Mouse (Mus musculus) 416B (cell line): ENCODE measurements at regions not wholly inside any gene's neighbourhood (a gene's known extent, or its start where the extent isn't known, plus 50 kb on each side); places are given as distances from the start of the nearest gene placed in this dataset.

Source experiments
- DNase-seq: peaks from one replicate; pipeline ENCODE4 v3.0.0; 2011; ENCODE audit warnings: low read depth

DNA sequence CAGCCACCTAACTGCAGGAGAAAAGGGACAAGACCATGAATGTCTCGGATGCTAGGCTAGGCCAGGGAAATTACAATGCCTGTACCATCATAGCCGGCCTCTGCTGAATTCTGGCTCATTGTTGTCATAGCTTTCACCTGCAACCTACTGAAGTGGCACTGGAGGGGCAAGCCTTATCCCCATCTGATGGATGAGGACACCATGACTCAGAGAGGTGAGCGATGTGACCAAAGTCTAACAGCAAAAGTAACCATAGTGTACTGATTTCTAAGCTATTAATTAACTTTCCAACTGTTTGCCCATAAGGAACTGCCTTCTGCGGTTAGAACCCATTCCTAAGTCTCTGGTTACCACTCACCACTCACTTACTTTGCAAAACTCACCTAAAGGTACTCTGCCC, 536.6 kb upstream of the Klf4 start:
- no peak for DNase-seq

GRCm38 (mm10) chr4:56064657-56065056, 532.4 kb upstream of the Klf4 start:
- DNase-seq, result no peak

- DNase-seq, result no peak
Observed at GRCm38 (mm10) chr4:56051792-56052380, 519.6 kb upstream of the Klf4 start.

- DNase-seq, result no peak
Observed at GRCm38 (mm10) chr4:56039327-56039726, 507.1 kb upstream of the Klf4 start.

GRCm38 (mm10) chr4:56036334-56036733, 504.1 kb upstream of the Klf4 start:
- no peak for DNase-seq

GRCm38 (mm10) chr4:56035543-56035942, 503.3 kb upstream of the Klf4 start:
- DNase-seq, result no peak

GRCm38 (mm10) chr4:56028441-56028840, 496.2 kb upstream of the Klf4 start:
- no peak for DNase-seq

DNA sequence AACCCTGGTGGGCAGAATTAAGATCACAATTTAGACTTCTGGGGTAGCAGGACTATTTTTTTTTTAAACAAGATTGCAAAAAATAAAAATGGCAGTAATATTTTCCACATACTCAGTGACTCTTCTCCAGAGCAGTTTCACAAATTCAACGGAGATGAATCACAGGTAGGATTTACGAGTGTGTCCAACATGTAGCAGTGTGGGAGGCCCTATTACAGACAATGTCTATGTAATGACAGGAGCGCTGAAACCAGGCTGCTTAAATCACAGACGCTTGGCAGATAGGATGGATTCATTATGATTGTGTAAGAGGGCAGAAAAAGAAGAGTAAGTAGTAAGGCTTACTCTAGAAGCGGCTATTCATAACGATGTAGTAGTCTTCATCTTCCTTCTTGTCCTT, 495.0 kb upstream of the Klf4 start:
- DNase-seq, result no peak

DNA sequence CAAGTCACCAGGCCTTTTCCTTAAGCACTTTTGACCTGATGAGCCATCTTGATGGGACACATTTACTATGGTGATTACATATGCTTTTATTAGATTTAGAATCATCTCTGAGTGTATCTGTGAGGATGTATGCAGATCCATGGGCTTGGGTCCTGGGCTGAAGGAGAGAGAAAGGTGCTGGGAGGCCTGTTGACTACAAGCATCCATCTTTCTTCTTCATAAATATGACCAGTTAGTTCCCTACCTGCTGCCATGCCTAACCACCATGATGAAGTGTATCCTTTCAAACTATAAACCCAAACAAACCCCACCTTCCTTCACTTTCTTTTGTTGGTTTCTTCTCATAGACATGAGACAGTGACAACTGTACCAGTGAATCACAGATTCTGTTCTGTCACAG, 492.2 kb upstream of the Klf4 start:
- DNase-seq, result no peak

DNA sequence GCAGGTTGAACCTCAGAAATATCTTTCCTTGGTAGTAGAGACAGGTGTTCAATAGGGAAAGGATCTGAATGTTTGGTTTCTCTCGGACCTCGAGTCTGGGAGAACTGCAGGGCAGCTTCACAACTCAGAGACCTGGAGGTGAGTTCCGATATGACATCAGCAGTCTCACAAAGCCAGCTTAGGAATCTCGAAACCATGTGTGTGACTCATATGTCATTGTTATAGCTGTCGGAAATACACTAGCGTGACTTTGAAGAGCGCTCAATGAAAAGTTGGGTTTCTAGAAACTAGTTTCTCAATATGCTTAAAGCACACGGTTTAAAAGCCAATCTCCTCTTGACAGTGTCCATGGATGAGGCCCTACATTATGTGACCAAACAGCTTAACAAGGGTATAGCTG, 485.9 kb upstream of the Klf4 start:
- DNase-seq, result no peak

GRCm38 (mm10) chr4:56015481-56015880, 483.2 kb upstream of the Klf4 start:
- DNase-seq, result no peak

GRCm38 (mm10) chr4:56008287-56008686, 476.0 kb upstream of the Klf4 start:
- DNase-seq, result no peak

DNA sequence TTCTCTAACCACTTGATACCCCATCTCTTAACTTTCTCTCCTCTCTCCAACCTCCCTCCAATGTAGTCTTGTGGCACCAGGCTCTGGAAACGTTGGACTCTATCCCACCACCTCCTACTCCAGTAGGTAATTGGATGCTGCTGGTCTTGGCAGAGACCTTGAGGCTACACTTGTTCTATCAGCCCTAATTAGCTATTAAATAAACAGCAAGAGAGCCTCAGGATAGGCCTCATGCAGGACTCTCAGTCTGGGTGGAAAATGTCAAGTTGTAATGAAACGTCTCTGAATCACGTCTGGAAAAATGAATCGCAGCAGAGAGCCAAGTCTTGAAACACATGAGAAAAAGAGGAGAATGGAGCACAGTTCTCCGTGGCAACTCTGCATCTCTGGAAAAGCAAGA, 472.0 kb upstream of the Klf4 start:
- DNase-seq, result no peak

DNA sequence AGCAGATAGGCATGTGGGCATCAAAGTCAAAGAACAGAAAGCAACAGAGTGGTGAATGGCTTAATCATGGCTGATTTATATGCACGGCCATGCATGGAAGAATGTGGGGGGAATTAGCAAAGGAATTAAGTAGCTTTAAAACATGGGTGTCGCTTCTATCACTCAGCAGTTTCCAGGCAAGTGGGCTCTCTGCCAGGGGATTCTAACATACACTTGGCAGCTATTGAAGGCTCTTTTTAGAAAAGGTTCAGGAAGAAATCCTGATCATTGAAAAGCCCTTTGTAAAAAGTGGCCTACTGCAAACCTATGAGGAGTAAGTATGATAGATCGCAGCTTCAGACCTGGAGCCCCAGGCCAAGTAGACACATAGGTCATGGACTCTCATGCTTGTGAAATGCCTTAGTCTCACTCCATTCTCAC, 469.1 kb upstream of the Klf4 start:
- no peak for DNase-seq

DNA sequence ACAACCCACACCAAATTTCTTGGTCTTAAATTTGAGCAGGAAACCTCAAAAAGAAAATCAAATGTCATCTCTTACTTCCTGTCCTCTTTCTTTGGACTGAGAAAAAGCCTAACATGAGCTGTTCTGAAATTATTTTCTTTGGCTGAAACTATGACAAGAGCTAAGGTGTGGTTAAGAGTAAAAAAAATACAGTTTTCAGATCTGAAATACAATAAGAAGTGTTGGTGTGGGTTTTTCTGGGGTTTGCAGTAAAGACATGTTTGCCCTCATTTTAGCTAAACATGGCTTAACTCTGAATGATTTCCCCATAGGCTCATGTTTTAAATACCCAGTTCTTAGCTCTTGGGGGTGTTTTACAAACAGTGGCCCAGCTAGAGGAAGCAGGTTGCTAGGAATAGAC, 451.8 kb upstream of the Klf4 start:
- DNase-seq, result no peak

- no peak for DNase-seq
Observed at GRCm38 (mm10) chr4:55978539-55978938, 446.3 kb upstream of the Klf4 start.

GRCm38 (mm10) chr4:55976265-55976664, 444.0 kb upstream of the Klf4 start:
- DNase-seq, result no peak

- DNase-seq, result no peak
Observed at GRCm38 (mm10) chr4:55973706-55974105, 441.4 kb upstream of the Klf4 start.

DNA sequence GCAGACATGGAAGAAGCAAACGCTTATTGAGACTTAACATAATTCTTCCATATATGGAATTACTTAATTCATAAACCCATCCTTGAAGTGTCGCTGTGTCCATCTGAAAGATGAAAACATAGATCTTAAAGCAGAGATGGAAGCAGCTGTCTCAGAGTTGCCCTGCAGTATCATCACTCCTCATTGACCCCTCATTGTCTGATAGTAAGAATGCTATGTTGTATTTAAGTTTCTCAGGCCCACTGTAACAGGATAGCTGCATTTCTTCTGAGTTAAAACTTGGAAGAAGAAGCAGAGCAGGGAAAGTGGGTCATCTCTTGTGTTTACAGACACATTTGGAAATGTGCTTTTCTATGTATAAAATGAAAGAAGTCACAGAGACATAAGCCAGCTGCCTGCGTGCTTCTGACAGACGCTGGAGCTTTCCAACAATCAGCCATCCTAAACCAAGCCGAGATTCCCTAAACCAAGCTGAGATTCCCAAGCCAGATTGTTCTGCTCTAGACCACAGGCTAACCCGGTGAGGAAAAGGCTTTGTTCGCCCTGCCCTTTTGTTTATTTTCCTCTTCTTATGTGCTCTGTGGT, 440.1 kb upstream of the Klf4 start:
- DNase-seq, result no peak

- peak; percentile 3 for DNase-seq
Observed at GRCm38 (mm10) chr4:55960063-55960462, 427.8 kb upstream of the Klf4 start.

- DNase-seq, result no peak
Observed at GRCm38 (mm10) chr4:55953701-55954100, 421.4 kb upstream of the Klf4 start.

DNA sequence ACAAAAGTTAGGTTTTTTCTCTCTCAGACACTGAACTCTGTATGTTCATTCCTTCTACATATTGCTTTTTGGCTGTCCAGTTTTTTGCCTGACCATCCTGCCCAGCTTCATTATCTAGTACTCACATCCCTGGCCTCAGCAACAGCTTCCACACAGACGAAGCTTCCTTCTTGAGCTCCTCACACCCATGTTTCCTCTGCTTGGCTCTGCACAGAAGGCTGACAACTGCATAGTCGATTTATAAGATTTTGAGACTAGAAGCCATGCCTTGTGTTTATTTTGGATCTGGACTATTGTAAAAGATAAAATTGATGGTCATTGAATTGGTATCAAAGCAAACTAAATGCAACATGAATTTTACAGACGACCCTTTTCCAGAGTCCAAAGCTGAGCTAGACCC, 420.0 kb upstream of the Klf4 start:
- DNase-seq, result no peak

GRCm38 (mm10) chr4:55941423-55941822, 409.2 kb upstream of the Klf4 start:
- no peak for DNase-seq

DNA sequence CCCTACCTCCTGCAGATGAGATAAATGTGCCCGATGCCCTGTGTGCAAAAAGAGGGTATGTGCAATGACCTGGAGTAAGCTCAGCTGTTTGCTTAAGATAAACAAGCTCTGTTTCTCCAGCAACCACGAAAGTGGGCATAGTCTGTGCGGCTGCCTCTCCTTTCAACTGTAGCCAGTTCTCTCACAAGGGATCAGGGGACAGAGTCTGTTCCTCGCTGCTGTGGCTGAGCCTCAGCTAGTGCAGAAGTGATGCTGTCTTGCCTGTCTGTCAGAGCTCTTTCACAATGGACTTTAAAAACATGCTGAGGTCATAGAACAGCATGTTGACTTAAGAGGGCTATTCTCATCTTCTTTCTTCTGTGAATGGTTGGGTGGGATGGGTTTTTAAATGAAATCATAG, 406.1 kb upstream of the Klf4 start:
- DNase-seq, result no peak
